Mouse (Mus musculus) thymus, adult 2 months (tissue): ENCODE measurements around the gene Sh3d21. TPM values are rescaled to one million over a fixed set of nuclear protein-coding genes. Genes with fewer than 3 reads are reported as not detected.

Experiments used
- DNase-seq: peaks from one replicate; pipeline ENCODE4 v3.0.0; 2021
- H3K27ac ChIP-seq: fragments of 200-500 bp; 2 replicates; pipeline ENCODE4 v1.5.1; 2012; ENCODE audit warnings: low read length, control low read depth; ENCODE audit not compliant: control insufficient read depth, insufficient read depth
- H3K27me3 ChIP-seq: fragments of 200-500 bp; 2 replicates; pipeline ENCODE4 v1.6.1; 2012; ENCODE audit warnings: mild to moderate bottlenecking, low read length, moderate library complexity, mixed read lengths; ENCODE audit not compliant: control insufficient read depth, insufficient read depth
- H3K36me3 ChIP-seq: fragments of 200-500 bp; 2 replicates; pipeline ENCODE4 v1.6.1; 2012; ENCODE audit warnings: mild to moderate bottlenecking, low read length, moderate library complexity; ENCODE audit not compliant: control insufficient read depth, insufficient read depth
- H3K4me1 ChIP-seq: fragments of 200-500 bp; replicated peaks from 2 replicates; pipeline ENCODE4 v1.6.1; 2012; ENCODE audit warnings: low read length; ENCODE audit not compliant: control insufficient read depth, insufficient read depth
- H3K4me3 ChIP-seq: fragments of 200-500 bp; 2 replicates; pipeline ENCODE4 v1.5.1; 2012; ENCODE audit warnings: mild to moderate bottlenecking, low read length, control low read depth, moderate library complexity; ENCODE audit not compliant: control insufficient read depth, insufficient read depth
- CTCF ChIP-seq: fragments of 200-500 bp; IDR thresholded peaks from 2 replicates; pipeline ENCODE4 v1.5.1; 2012; ENCODE audit warnings: mild to moderate bottlenecking, control low read depth, low read length, moderate library complexity, borderline replicate concordance; ENCODE audit not compliant: control insufficient read depth, poor library complexity, insufficient read depth; ENCODE audit errors: extremely low read depth
- POLR2A ChIP-seq: fragments of 200-500 bp; IDR thresholded peaks from 2 replicates; pipeline ENCODE4 v1.6.1; 2012; ENCODE audit warnings: mild to moderate bottlenecking, low read length, control low read depth, moderate library complexity; ENCODE audit not compliant: control insufficient read depth, poor library complexity, insufficient read depth; ENCODE audit errors: extremely low read depth
- WGBS: fragments of 180-500 bp; shearing (Covaris S2); methylation state at CpG from one replicate; pipeline ENCODE4 v1.1.7; 2018; 5-methylcytosine and 5-hydroxymethylcytosine counted together
- polyA plus RNA-seq: library from polyadenylated mRNA; depleted of rRNA; stranded (reverse); fragments of >200 nt; gene quantifications from 2 replicates; pipeline ENCODE4 v1.2.3, GENCODE M21; 2012; rRNA removed

The Sh3d21 gene
- polyA plus RNA-seq = 0.75 and 1.2 TPM in 2 replicates

DNA sequence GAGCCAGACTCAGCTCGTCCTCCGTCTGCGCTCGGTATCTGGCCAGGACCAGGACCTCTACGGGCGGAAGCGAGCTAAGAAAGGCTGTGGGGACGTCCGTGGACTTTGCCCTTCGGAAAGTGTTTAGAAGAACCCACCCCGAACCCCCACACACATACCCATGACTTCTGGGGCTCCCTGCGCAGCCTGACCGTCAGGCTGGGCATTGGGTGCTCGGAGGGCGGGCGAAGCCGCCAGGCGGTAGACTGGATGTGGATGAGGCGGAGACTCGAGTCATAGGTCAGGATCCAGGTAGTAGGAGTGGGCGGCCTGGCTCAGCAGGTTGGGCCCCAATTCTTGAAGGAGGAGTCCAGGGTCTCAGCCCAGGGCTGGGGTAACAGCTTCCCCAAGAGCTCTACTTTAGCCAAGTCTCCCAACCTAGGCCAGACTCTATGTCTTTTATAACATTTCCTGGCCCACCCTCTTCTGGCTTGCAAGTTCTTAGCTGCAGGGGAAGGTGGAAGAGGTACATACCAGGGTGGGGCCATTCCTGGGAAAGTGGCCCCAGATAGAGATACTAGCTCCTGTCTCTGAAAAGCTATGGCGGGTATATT lies at the start of gene Sh3d21:
Sh3d21 (minus strand) TSS at position 425 of the 593 bp plus-strand sequence.
- H3K4me3 ChIP-seq = peak within 1 kb of the TSS; percentile 84
- no peaks in the 10 kb centered on the region for H3K27me3 ChIP-seq
- no peak within 1 kb of the TSS for H3K27ac ChIP-seq
- H3K4me1 ChIP-seq = peaks cover 11% of the 10 kb centered on the region
- 11% methylated on average over 22 of the region's 22 CpGs for WGBS
- no peak for DNase-seq
- peaks cover 16% of the 10 kb centered on the region for H3K36me3 ChIP-seq
- TF ChIP-seq CTCF (0 out of 2 replicates have a peak, but pooled peaks have one; percentile 11), POLR2A (no peak)

DNA sequence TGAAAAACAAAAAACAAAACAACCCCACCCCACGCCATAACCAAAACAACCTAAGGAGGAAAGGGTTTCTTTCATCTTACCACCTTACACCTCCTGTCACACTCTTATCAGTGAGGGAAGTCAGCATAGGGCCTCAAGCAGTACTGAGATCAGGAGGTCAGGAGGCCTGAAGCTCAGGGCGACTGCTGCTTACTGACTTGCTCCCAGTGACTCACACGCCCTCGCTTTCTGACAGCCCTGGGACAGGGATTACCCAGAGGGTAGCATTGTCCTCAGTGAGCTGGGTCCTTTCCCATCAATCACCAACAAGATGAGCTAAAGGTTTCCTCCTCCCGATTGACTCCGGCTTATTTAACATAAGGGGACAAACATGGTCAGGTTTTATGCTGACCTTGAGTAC lies 43.8 kb upstream of the Sh3d21 start:
- TF ChIP-seq CTCF (no peak), POLR2A (no peak)
- Histone ChIP-seq H3K27ac (no peak overlapping the region), H3K36me3 (no peaks in the 10 kb centered on the region), H3K27me3 (no peaks in the 10 kb centered on the region), H3K4me3 (no peak overlapping the region), H3K4me1 (peaks cover 21% of the 10 kb centered on the region)
- WGBS = 79% methylated on average over 6 of the region's 6 CpGs
- no peak for DNase-seq

GRCm38 (mm10) chr4:126205386-126205785 lies 42.1 kb upstream of the Sh3d21 start:
- DNase-seq = no peak
- WGBS = 97% methylated on average over 1 of the region's 1 CpGs
- Histone ChIP-seq H3K4me3 (no peak overlapping the region), H3K36me3 (no peaks in the 10 kb centered on the region), H3K27ac (no peak overlapping the region), H3K4me1 (peaks cover 20% of the 10 kb centered on the region), H3K27me3 (no peaks in the 10 kb centered on the region)
- TF ChIP-seq CTCF (no peak), POLR2A (no peak)

DNA sequence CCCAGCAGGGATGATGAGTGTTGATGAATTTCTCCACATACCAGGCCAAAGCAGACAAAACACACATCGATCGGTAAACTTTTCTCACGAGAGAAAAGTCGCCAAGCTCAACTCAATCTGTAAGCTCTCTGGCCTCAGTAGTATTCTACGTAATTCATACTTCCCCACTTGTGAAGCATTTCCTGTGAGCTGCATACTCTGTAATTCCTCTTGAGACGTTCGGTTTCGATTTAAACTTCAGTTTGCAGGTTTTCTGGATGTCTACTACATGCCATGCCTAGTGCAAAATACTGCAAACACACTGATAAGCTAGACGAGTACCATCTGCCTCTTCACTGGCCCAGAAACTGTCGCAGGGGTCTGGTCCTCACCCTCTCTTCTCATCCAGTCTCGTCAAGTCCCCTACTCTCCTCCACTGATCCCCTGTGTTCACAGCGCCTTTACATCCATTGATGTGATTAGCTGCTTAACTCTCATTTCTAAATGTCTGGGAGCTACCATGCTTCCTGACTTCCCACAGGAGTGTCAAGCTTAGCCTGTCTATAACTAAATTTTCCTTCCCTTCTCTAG lies 41.5 kb upstream of the Sh3d21 start:
- H3K4me3 ChIP-seq = no peak overlapping the region
- TF ChIP-seq POLR2A (no peak), CTCF (no peak)
- peaks cover 20% of the 10 kb centered on the region for H3K4me1 ChIP-seq
- peak overlapping the region; percentile 81 for H3K27ac ChIP-seq
- no peaks in the 10 kb centered on the region for H3K27me3 ChIP-seq
- H3K36me3 ChIP-seq = no peaks in the 10 kb centered on the region
- DNase-seq = no peak
- 35% methylated on average over 12 of the region's 12 CpGs for WGBS

- peaks cover 23% of the 10 kb centered on the region for H3K4me1 ChIP-seq
- peak overlapping the region; percentile 46; the same call in 1 of the 2 replicates for H3K27ac ChIP-seq
- no peak for DNase-seq
- WGBS = 94% methylated on average over 8 of the region's 8 CpGs
- H3K27me3 ChIP-seq = no peaks in the 10 kb centered on the region
- H3K4me3 ChIP-seq = no peak overlapping the region
- H3K36me3 ChIP-seq = no peaks in the 10 kb centered on the region
- no peak for TF ChIP-seq CTCF
- TF ChIP-seq POLR2A = no peak
Observed at GRCm38 (mm10) chr4:126204016-126204415, 40.7 kb upstream of the Sh3d21 start.

GRCm38 (mm10) chr4:126203336-126203895 lies 40.1 kb upstream of the Sh3d21 start:
- no peak for DNase-seq
- H3K27me3 ChIP-seq = no peaks in the 10 kb centered on the region
- TF ChIP-seq POLR2A (no peak), CTCF (no peak)
- H3K27ac ChIP-seq = peak overlapping the region; percentile 76
- no peaks in the 10 kb centered on the region for H3K36me3 ChIP-seq
- WGBS = 85% methylated on average over 10 of the region's 10 CpGs
- H3K4me3 ChIP-seq = no peak overlapping the region
- H3K4me1 ChIP-seq = peaks cover 25% of the 10 kb centered on the region
